Mouse (Mus musculus): Measurements from ENCODE around the gene Helq. TPM values are rescaled to one million over a fixed set of nuclear protein-coding genes. Genes with fewer than 3 reads are reported as not detected.

The Helq gene
- polyA plus RNA-seq, 1 experiment from 2014 or later = 18.2 TPM

DNA sequence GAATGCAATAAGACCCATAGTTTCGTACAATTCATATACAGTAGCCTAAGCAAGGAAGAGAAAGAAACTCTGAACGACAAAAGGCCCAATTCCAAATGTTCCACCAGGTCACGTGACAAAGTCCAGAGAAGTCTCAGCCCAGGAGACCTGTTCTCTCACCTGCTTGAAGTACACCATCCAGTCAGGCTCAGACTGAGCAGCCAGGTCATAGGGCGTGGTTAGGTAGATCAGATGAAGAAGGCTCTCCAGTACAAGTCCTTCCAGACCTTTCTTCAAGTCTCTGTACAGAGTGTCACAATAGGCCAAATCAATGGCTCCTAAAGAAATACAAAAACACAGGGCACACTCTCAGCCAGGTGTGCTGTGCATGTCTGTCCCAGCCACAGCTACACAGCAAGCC, 26.8 kb downstream of the Helq start:
- H3K36me3 ChIP-seq = peaks cover 78% of the 10 kb centered on the region
- 94% methylated on average over 4 of the region's 4 CpGs for WGBS
- no peaks in the 10 kb centered on the region for H3K9me3 ChIP-seq
- H3K9ac ChIP-seq = no peak overlapping the region
- H3K4me2 ChIP-seq = no peak overlapping the region
- no peak overlapping the region for H3K4me3 ChIP-seq
- no peak overlapping the region for H3K27ac ChIP-seq (replicated peaks)
- ATAC-seq (ENCODE audit: low FRiP score, low read depth) = no peak
- no peaks in the 10 kb centered on the region for H3K4me1 ChIP-seq (replicated peaks)
- no peaks in the 10 kb centered on the region for H3K27me3 ChIP-seq

DNA sequence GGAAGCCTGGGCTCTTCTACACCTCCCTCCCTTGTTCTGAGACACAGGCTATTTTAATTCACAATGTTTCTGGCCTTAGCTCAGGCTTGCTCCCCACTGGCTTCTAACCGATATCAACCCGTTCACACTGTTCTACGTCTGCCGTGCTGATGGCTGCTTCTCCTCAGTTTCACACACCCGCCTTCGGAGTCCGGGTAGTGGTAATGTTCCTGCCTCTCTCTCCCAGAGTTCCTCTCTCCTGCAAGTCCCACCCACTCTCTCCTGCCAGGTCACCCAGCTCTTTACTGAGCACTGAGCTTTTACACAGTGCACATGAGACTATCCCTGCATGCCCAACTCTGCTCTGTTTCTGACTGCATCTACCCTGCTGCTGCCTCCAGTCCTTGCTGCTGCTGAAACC, 32.4 kb downstream of the Helq start:
- Histone ChIP-seq H3K9ac (no peak overlapping the region), H3K9me3 (no peaks in the 10 kb centered on the region), H3K27ac (replicated peaks) (no peak overlapping the region), H3K36me3 (peaks cover 81% of the 10 kb centered on the region), H3K4me3 (no peak overlapping the region), H3K4me1 (replicated peaks) (no peaks in the 10 kb centered on the region), H3K4me2 (no peak overlapping the region), H3K27me3 (no peaks in the 10 kb centered on the region)
- ATAC-seq (ENCODE audit: low FRiP score, low read depth) = no peak
- 94% methylated on average over 7 of the region's 7 CpGs for WGBS

DNA sequence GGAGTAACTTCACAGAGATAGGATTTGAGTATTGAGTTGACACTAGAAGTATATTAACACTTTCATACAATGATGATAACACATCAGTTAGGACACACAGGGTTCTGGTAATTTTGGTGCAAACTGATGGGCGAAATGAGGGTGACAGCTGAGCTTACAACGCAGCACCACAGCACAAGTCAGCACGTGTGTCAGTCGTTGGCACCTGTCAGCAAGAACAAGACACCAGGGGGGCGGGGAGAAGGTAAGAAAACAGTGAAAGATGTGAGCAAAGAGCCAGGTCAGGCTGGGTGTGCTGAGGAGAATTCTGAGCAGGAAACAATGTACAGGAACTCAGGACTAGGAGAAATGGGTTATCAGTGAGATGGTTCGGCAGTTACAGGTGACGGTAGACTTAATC, 36.7 kb downstream of the Helq start:
- peaks cover 44% of the 10 kb centered on the region for H3K36me3 ChIP-seq
- no peak for ATAC-seq (ENCODE audit: low FRiP score, low read depth)

DNA sequence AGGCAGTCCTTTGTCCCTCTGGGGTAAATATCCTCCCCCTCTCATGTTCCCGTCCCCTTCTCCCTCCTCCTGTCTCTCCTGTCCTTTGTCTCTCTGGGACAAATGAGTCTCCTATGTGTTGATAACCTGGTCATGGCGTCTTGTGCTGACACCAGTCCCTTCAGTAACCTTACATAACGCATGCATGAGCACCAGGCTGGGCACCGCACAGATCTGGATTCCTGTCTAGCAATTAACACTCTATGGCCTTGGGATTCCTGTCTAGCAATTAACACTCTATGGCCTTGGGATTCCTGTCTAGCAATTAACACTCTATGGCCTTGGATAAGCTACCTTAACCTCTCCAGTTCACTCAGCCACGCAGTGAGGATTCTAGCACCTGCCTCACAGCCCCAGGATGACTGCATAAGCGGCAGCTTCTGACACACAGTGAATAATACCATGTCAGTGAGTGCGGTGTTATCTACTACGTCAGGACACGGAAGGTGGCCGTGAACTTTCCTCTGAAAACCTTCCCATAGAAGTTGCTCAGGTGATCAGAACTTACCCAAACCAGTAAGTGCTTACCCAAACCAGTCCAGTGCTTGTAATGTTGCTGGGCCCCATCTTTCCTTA, 38.2 kb downstream of the Helq start:
- no peak overlapping the region for H3K9ac ChIP-seq
- H3K27ac ChIP-seq (replicated peaks) = no peak overlapping the region
- no peak overlapping the region for H3K4me3 ChIP-seq
- H3K4me2 ChIP-seq = no peak overlapping the region
- H3K27me3 ChIP-seq = no peaks in the 10 kb centered on the region
- H3K36me3 ChIP-seq = peaks cover 29% of the 10 kb centered on the region
- no peaks in the 10 kb centered on the region for H3K4me1 ChIP-seq (replicated peaks)
- ATAC-seq (ENCODE audit: low FRiP score, low read depth) = no peak
- H3K9me3 ChIP-seq = no peaks in the 10 kb centered on the region
- 79% methylated on average over 10 of the region's 10 CpGs for WGBS

More for the DNA sequence above, 36.7 kb downstream of the Helq start:
- Histone ChIP-seq H3K4me2 (no peak overlapping the region), H3K9ac (no peak overlapping the region), H3K4me3 (no peak overlapping the region), H3K9me3 (no peaks in the 10 kb centered on the region), H3K27me3 (no peaks in the 10 kb centered on the region), H3K27ac (replicated peaks) (no peak overlapping the region), H3K4me1 (replicated peaks) (no peaks in the 10 kb centered on the region)
- WGBS = 93% methylated on average over 7 of the region's 7 CpGs

DNA sequence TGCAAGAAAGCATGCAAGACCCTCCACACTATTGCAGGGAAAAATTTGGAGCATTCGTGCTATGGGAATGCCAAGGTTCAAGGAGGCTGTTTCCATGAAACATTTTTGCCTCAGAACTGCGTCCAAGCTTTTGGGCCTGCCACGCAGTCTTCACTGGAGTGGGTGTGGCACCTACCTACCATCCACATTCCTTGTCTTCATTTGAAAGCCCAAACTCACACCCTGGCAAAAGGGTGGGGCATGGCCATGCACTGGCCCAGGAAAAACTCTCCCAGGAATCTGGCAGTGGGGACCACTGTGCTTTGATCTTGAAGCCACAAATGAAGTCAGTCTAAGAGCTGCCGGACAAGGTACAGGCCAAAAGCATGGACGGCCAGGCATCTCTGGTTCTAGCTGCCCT, 40.3 kb downstream of the Helq start:
- Histone ChIP-seq H3K27ac (replicated peaks) (no peak overlapping the region), H3K9me3 (no peaks in the 10 kb centered on the region), H3K9ac (no peak overlapping the region), H3K4me2 (no peak overlapping the region), H3K4me3 (no peak overlapping the region), H3K4me1 (replicated peaks) (no peaks in the 10 kb centered on the region), H3K36me3 (peaks cover 10% of the 10 kb centered on the region), H3K27me3 (no peaks in the 10 kb centered on the region)
- no peak for ATAC-seq (ENCODE audit: low FRiP score, low read depth)
- 95% methylated on average over 5 of the region's 5 CpGs for WGBS

DNA sequence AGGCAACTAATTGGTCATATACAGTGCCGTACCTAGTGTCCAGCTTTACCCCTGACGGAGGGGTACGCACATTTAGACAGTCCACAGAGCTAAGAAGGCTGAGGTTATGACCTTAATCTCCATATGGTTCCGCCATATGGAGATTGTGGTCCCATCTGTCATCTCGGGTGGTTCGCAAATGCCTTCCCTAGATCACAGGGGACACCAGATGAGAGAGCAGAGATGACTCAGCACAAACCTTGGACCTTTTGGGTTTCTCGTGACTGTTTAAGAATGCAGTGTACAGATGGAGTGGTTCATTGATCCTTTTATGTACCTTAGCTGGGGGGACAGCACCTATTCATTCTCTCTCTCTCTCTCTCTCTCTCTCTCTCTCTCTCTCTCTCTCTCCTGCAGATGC, 45.0 kb downstream of the Helq start:
- no peak for ATAC-seq (ENCODE audit: low FRiP score, low read depth)
- H3K36me3 ChIP-seq = no peaks in the 10 kb centered on the region

DNA sequence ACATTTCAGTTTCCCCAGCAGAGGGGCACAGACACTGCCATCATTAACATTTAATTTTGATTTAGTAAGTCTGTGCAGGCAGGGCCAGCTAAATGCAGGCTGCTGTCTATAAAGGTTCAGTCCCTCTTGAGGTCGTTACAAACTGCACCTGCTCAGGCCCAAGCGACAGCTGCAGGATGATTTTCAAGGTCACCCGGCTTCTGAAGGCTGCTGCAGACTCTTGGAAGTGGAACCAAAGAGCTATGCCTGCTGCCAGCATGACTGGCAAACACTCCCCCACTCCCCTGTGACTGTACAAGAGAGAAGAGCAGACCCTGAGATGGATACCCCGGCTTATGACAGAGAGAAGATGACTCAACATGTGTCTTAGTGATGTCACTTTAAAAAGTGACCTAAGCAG, 46.7 kb downstream of the Helq start:
- Histone ChIP-seq H3K9me3 (no peaks in the 10 kb centered on the region), H3K4me3 (no peak overlapping the region), H3K4me2 (no peak overlapping the region), H3K27ac (replicated peaks) (no peak overlapping the region), H3K4me1 (replicated peaks) (peaks cover 5% of the 10 kb centered on the region; the same call in 1 of the 2 replicates), H3K36me3 (no peaks in the 10 kb centered on the region), H3K9ac (no peak overlapping the region), H3K27me3 (no peaks in the 10 kb centered on the region)
- ATAC-seq (ENCODE audit: low FRiP score, low read depth) = 0 out of 2 replicates have a peak, but pooled peaks have one; percentile 30
- WGBS = 40% methylated on average over 4 of the region's 4 CpGs

More for the DNA sequence above, 45.0 kb downstream of the Helq start:
- no peaks in the 10 kb centered on the region for H3K27me3 ChIP-seq
- H3K4me1 ChIP-seq (replicated peaks) = peaks cover 5% of the 10 kb centered on the region; the same call in 1 of the 2 replicates
- 34% methylated on average over 7 of the region's 7 CpGs for WGBS
- H3K4me3 ChIP-seq = no peak overlapping the region
- H3K9ac ChIP-seq = no peak overlapping the region
- H3K4me2 ChIP-seq = no peak overlapping the region
- no peak overlapping the region for H3K27ac ChIP-seq (replicated peaks)
- H3K9me3 ChIP-seq = no peaks in the 10 kb centered on the region

DNA sequence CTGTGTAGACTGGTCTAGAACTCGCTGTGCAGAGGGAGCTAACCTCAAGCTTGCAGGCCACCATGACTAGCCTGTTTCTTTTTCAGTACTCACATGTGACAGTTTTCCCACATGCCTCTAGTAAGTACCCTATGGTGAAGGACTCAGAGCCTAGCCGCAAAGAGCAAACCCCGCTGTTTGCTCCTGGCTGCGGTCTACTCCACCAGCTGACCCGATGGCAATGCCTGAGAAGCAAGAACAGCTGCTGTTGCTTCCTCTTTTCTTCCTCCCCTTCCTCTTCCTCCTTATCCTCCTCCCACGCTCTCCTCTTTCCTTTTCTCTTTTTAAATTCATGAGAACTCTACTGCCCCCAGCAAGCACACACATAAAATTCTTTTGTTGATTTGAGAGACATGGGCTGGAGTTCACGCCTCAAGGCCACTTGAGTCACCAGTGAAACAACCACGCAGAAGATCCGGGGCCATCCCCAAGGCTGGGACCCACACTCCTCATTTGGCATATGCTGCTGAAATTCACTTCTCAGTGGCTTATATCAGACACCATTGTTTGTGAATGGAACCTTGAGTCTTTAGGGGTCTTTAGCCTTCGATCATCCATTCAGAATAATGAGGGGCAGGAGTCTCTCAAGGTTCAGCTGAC, 47.7 kb downstream of the Helq start:
- Histone ChIP-seq H3K27ac (replicated peaks) (no peak overlapping the region), H3K9ac (no peak overlapping the region), H3K36me3 (no peaks in the 10 kb centered on the region), H3K27me3 (no peaks in the 10 kb centered on the region), H3K9me3 (no peaks in the 10 kb centered on the region), H3K4me1 (replicated peaks) (peaks cover 5% of the 10 kb centered on the region; the same call in 1 of the 2 replicates), H3K4me3 (no peak overlapping the region), H3K4me2 (no peak overlapping the region)
- ATAC-seq (ENCODE audit: low FRiP score, low read depth) = no peak
- 83% methylated on average over 10 of the region's 10 CpGs for WGBS

DNA sequence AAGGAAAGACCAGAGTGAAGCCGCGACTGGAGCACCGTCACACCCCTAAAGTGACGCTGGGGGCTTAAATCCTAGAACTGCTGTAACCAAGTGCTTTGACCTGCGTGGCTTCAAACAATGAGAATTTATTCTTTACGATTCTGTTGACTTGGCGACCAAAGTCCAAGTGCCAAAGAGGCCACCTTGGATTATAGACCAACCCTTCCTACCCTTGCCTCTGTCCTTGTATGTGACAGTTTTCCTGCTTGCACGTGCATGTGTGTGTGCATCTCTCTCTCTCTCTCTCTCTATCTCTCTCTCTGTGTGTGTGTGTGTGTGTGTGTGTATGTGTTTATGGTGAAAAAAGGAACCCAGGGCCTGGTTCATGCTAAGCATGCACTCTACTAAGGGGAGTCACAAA, 59.6 kb downstream of the Helq start:
- Histone ChIP-seq H3K9ac (no peak overlapping the region), H3K4me2 (no peak overlapping the region), H3K4me1 (replicated peaks) (no peaks in the 10 kb centered on the region), H3K27me3 (no peaks in the 10 kb centered on the region), H3K27ac (replicated peaks) (no peak overlapping the region), H3K36me3 (no peaks in the 10 kb centered on the region), H3K4me3 (no peak overlapping the region), H3K9me3 (no peaks in the 10 kb centered on the region)
- 91% methylated on average over 8 of the region's 8 CpGs for WGBS
- ATAC-seq (ENCODE audit: low FRiP score, low read depth) = no peak

DNA sequence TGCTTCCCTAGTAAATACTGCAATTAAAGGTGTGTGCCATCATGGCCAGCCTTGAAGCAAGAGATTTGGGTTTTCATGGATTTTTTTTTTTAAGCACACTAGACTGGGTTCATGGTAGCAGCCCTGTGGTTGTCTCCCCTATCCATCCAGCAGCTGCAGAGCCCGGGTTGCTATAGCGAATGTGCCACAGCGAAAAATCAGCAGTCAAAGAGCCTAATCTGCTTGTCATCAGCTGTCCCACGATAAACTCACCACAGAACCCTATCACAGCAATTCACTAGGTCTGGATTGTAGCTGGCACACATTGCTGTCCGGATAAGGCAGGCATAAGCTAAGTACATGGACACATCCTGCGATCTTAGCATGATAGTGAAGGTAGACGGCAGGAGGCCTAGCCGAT, 61.5 kb downstream of the Helq start:
- Histone ChIP-seq H3K27ac (replicated peaks) (no peak overlapping the region), H3K9me3 (no peaks in the 10 kb centered on the region), H3K36me3 (no peaks in the 10 kb centered on the region), H3K4me3 (no peak overlapping the region), H3K4me1 (replicated peaks) (no peaks in the 10 kb centered on the region), H3K4me2 (no peak overlapping the region), H3K9ac (no peak overlapping the region), H3K27me3 (no peaks in the 10 kb centered on the region)
- 89% methylated on average over 8 of the region's 8 CpGs for WGBS
- ATAC-seq (ENCODE audit: low FRiP score, low read depth) = no peak

DNA sequence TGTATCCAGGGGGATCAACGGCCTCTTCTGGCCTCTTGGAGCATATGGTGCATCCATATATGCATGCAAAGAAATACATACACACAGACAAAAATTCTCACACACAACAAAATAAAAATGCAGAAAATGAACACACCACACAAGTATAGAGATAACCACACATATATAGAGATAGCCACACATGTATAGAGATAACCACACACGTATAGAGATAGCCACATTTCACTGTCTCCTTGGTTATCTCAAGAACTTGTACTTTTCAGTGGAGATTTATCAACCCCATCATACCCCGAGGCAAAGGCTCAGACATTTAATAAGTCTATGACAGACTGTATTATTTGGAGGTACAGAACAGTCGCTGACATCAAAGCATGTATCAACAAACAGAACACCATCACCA, 63.9 kb downstream of the Helq start:
- H3K9me3 ChIP-seq = no peaks in the 10 kb centered on the region
- H3K4me3 ChIP-seq = no peak overlapping the region
- no peaks in the 10 kb centered on the region for H3K27me3 ChIP-seq
- no peak overlapping the region for H3K27ac ChIP-seq (replicated peaks)
- H3K36me3 ChIP-seq = no peaks in the 10 kb centered on the region
- no peak overlapping the region for H3K9ac ChIP-seq
- ATAC-seq (ENCODE audit: low FRiP score, low read depth) = no peak
- no peak overlapping the region for H3K4me2 ChIP-seq
- WGBS = 88% methylated on average over 4 of the region's 4 CpGs
- H3K4me1 ChIP-seq (replicated peaks) = no peaks in the 10 kb centered on the region

DNA sequence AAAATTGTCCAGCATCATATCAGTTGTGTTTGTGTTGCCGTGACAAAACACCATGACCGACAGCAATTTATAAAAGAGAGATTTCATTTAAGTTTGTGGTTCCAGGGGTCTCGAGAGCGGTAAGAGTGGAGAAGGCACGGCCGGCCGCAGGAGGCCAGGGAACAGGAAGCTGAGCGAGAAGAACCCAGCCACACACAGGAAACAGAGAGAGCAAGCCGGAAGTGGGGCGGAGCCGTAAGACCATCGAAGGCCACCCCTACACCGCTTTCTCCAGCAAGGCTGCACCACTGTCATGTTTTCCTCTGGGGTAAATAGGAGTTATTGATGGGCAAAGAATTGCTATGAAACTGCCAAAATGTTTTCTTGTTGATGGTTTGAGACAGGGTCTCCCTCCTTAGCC, 69.6 kb downstream of the Helq start:
- Histone ChIP-seq H3K4me3 (no peak overlapping the region), H3K36me3 (no peaks in the 10 kb centered on the region), H3K9me3 (no peaks in the 10 kb centered on the region), H3K4me1 (replicated peaks) (no peaks in the 10 kb centered on the region), H3K27ac (replicated peaks) (no peak overlapping the region), H3K4me2 (no peak overlapping the region), H3K27me3 (no peaks in the 10 kb centered on the region), H3K9ac (no peak overlapping the region)
- ATAC-seq (ENCODE audit: low FRiP score, low read depth) = no peak
- 88% methylated on average over 13 of the region's 13 CpGs for WGBS

DNA sequence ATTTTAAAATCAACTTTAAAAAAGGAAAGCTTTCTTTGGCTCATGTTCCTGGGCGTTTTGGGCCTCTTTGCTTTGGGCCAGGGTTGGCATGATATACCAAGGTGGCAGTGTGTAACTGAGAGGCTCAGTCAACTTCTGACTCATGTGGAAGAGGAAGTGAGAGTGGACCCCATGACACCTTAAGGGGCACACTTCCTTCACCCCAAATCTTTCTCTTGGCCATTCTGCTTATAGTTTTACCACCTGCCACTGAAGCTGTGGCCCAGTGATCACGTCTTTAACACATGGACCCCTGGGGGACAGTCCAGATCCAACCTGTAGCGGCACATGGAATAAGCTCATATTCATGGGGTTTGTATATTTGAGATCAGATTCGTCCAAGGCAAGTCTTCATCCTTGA, 72.4 kb downstream of the Helq start:
- H3K36me3 ChIP-seq = no peaks in the 10 kb centered on the region
- no peak overlapping the region for H3K27ac ChIP-seq (replicated peaks)
- H3K9ac ChIP-seq = no peak overlapping the region
- no peak overlapping the region for H3K4me3 ChIP-seq
- ATAC-seq (ENCODE audit: low FRiP score, low read depth) = no peak
- H3K4me1 ChIP-seq (replicated peaks) = no peaks in the 10 kb centered on the region
- H3K4me2 ChIP-seq = no peak overlapping the region
- no peaks in the 10 kb centered on the region for H3K27me3 ChIP-seq
- 88% methylated on average over 4 of the region's 4 CpGs for WGBS
- H3K9me3 ChIP-seq = no peaks in the 10 kb centered on the region
